ENCODE assay signal across 11 mouse cellular contexts in the genomic region with DNA sequence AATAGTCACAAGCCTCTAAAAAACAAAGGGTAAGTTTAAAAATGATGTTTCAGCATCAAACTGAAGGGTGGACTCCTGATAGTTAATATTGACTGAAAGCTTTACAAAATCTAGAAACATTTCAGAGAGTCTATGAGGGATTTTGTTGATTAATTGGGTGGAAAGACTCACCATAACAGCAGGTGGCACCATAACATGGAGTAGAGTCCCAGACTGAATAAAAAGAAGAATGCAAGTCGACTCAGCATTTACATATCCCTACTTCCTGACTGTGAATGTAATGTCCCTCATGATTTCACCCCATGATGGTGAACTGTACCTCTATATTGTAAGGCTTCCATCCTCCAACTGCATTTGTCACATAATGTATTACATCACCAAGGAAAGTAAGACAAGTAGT. TPM values are rescaled to one million over a fixed set of nuclear protein-coding genes. Genes with fewer than 3 reads are reported as not detected.
DNase-seq lines count a peak whose midpoint lies in the region; ATAC-seq and TF ChIP-seq lines count a peak whose summit lies in the region.
"Had no signal": no experiment of that assay in that cellular context is flagged by ENCODE, and none has a peak within 500 bp of the region (broad histone marks: within the 10 kb centered on the region; RNA-seq: fewer than 3 reads in every experiment).

No protein-coding gene starts in this region.

- no peaks in the 10 kb centered on the region for H3K9me3 ChIP-seq in embryonic facial prominence, embryonic 14.5 days (ENCODE audit: control insufficient read depth, low read length)
- H3K9me3 ChIP-seq in embryonic facial prominence, embryonic 10.5 days: no peaks in the 10 kb centered on the region
- H3K9me3 ChIP-seq in liver, postnatal 0 days (ENCODE audit: low read length): no peaks in the 10 kb centered on the region
- H3K9me3 ChIP-seq in liver, embryonic 11.5 days (ENCODE audit: control insufficient read depth, low read length): no peaks in the 10 kb centered on the region
- H3K9me3 ChIP-seq: lung, embryonic 15.5 days had no signal

- H3K4me2 ChIP-seq in embryonic facial prominence, embryonic 14.5 days (ENCODE audit: low read depth, low read length): no peak overlapping the region
- H3K4me2 ChIP-seq in liver, postnatal 0 days (ENCODE audit: low read depth, low read length): no peak overlapping the region
- no peak overlapping the region for H3K4me2 ChIP-seq in liver, embryonic 11.5 days
- H3K4me2 ChIP-seq: lung, embryonic 15.5 days had no signal

- H3K4me1 ChIP-seq in embryonic facial prominence, embryonic 14.5 days (ENCODE audit: control insufficient read depth, insufficient read depth, low read length): no peaks in the 10 kb centered on the region
- H3K4me1 ChIP-seq in embryonic facial prominence, embryonic 10.5 days: no peaks in the 10 kb centered on the region
- H3K4me1 ChIP-seq in liver, postnatal 0 days (ENCODE audit: insufficient read depth): no peaks in the 10 kb centered on the region
- no peaks in the 10 kb centered on the region for H3K4me1 ChIP-seq in liver, embryonic 11.5 days (replicated peaks; ENCODE audit: control insufficient read depth, insufficient read depth, low read length)
- H3K4me1 ChIP-seq: lung, embryonic 15.5 days had no signal

- 39% methylated on average over 1 of the region's 1 CpGs for WGBS in embryonic facial prominence, embryonic 14.5 days
- WGBS in embryonic facial prominence, embryonic 10.5 days: 82% methylated on average over 1 of the region's 1 CpGs
- 46% methylated on average over 1 of the region's 1 CpGs for WGBS in liver, postnatal 0 days (ENCODE audit: insufficient replicate concordance)
- WGBS in liver, embryonic 11.5 days: 72% methylated on average over 1 of the region's 1 CpGs

- peak; percentile 3 for DNase-seq in embryonic facial prominence, embryonic 14.5 days (ENCODE audit: low spot score)
- DNase-seq in embryonic facial prominence, embryonic 10.5 days (ENCODE audit: low spot score): no peak
- DNase-seq in liver, postnatal 0 days: no peak
- DNase-seq in liver, embryonic 11.5 days (ENCODE audit: low spot score): no peak
- DNase-seq in CD4-positive, CD25-positive, alpha-beta regulatory T cell, adult 2 months (ENCODE audit: low read depth, low spot score): peak; percentile 33
- no peak for DNase-seq in urinary bladder, postnatal 25 days (ENCODE audit: low spot score)
- DNase-seq: cerebellum, postnatal 36 days; gastrocnemius, postnatal 25 days had no signal

- no peak for ATAC-seq in embryonic facial prominence, embryonic 14.5 days (ENCODE audit: low read depth)
- ATAC-seq in liver, postnatal 0 days: no peak
- no peak for ATAC-seq in liver, embryonic 11.5 days (replicated peaks; ENCODE audit: low FRiP score)
- peak; percentile 70 for ATAC-seq in megakaryocyte progenitor cell, adult 5-6 weeks (replicated peaks; ENCODE audit: poor library complexity)
- ATAC-seq in erythroblast, adult 5-6 weeks (replicated peaks; ENCODE audit: low FRiP score, poor library complexity, severe bottlenecking): no peak

- peak; percentile 46 for TF ChIP-seq CTCF in liver, postnatal 0 days (IDR thresholded peaks at IDR 0.05; ENCODE audit: low read depth)

- no peak overlapping the region for H3K27ac ChIP-seq in embryonic facial prominence, embryonic 14.5 days (replicated peaks; ENCODE audit: low read depth, low read length)
- no peak overlapping the region for H3K27ac ChIP-seq in embryonic facial prominence, embryonic 10.5 days (replicated peaks)
- no peak overlapping the region for H3K27ac ChIP-seq in liver, postnatal 0 days (ENCODE audit: low read depth)
- no peak overlapping the region for H3K27ac ChIP-seq in liver, embryonic 11.5 days (ENCODE audit: low read depth, low read length)
- H3K27ac ChIP-seq: lung, embryonic 15.5 days had no signal

- no peak overlapping the region for H3K9ac ChIP-seq in embryonic facial prominence, embryonic 14.5 days (ENCODE audit: low read depth, low read length)
- H3K9ac ChIP-seq in liver, postnatal 0 days (replicated peaks): no peak overlapping the region
- H3K9ac ChIP-seq in liver, embryonic 11.5 days (ENCODE audit: low read depth, low read length): no peak overlapping the region
- H3K9ac ChIP-seq: lung, embryonic 15.5 days had no signal

- H3K4me3 ChIP-seq in embryonic facial prominence, embryonic 14.5 days (ENCODE audit: low read depth, low read length): no peak overlapping the region
- H3K4me3 ChIP-seq in embryonic facial prominence, embryonic 10.5 days: no peak overlapping the region
- no peak overlapping the region for H3K4me3 ChIP-seq in liver, postnatal 0 days (ENCODE audit: low read depth, low read length)
- no peak overlapping the region for H3K4me3 ChIP-seq in liver, embryonic 11.5 days (ENCODE audit: low read depth, low read length)
- H3K4me3 ChIP-seq: lung, embryonic 15.5 days had no signal

- H3K27me3 ChIP-seq in embryonic facial prominence, embryonic 14.5 days (replicated peaks; ENCODE audit: control insufficient read depth, insufficient read depth, low read length): no peaks in the 10 kb centered on the region
- H3K27me3 ChIP-seq in embryonic facial prominence, embryonic 10.5 days (replicated peaks; ENCODE audit: low read depth, poor library complexity, severe bottlenecking): no peaks in the 10 kb centered on the region
- no peaks in the 10 kb centered on the region for H3K27me3 ChIP-seq in liver, postnatal 0 days (ENCODE audit: insufficient read depth, low read length)
- no peaks in the 10 kb centered on the region for H3K27me3 ChIP-seq in liver, embryonic 11.5 days (replicated peaks; ENCODE audit: control insufficient read depth, insufficient read depth, low read length)
- H3K27me3 ChIP-seq: lung, embryonic 15.5 days had no signal

- TF ChIP-seq EP300 in liver, postnatal 0 days (IDR thresholded peaks at IDR 0.05; ENCODE audit: low read depth): no peak

- peaks cover 57% of the 10 kb centered on the region for H3K36me3 ChIP-seq in embryonic facial prominence, embryonic 14.5 days (ENCODE audit: control insufficient read depth, insufficient read depth, low read length)
- peaks cover 82% of the 10 kb centered on the region for H3K36me3 ChIP-seq in embryonic facial prominence, embryonic 10.5 days (replicated peaks)
- H3K36me3 ChIP-seq in liver, postnatal 0 days (replicated peaks; ENCODE audit: insufficient read depth, low read length): peaks cover 35% of the 10 kb centered on the region
- peaks cover 9% of the 10 kb centered on the region for H3K36me3 ChIP-seq in liver, embryonic 11.5 days (ENCODE audit: control insufficient read depth, insufficient read depth, low read length)

RNA-seq across cellular contexts. Expression of a gene that starts 27.2 kb away (rescaled TPM):
- 15.2 and 15.6 TPM in 2 replicates for polyA plus RNA-seq in embryonic facial prominence, embryonic 14.5 days (2014; fragmentation: Nextera tagmentation; extraction: Ambion mirVana)
- 18.9 and 20.1 TPM in 2 replicates for polyA plus RNA-seq in embryonic facial prominence, embryonic 10.5 days (2016; fragmentation: Nextera tagmentation; extraction: Ambion mirVana)
- polyA plus RNA-seq in liver, postnatal 0 days (2015; fragmentation: Nextera tagmentation; extraction: Ambion mirVana): 2.7 and 3.0 TPM in 2 replicates
- polyA plus RNA-seq in liver, embryonic 11.5 days (2014; fragmentation: Nextera tagmentation; extraction: Ambion mirVana): 7.2 and 8.8 TPM in 2 replicates
- 28.8 and 29.9 TPM in 2 replicates for total RNA-seq in megakaryocyte progenitor cell, adult 5-6 weeks (2015)
- 23.1 and 37.1 TPM in 2 replicates for total RNA-seq in megakaryocyte progenitor cell, adult 5-6 weeks (2017)
- 40.1 and 52.1 TPM in 2 replicates for total RNA-seq in erythroblast, adult 5-6 weeks (2015; ENCODE audit: low replicate concordance)
- total RNA-seq in erythroblast, adult 5-6 weeks (2017; ENCODE audit: low replicate concordance): 52.0 and 64.7 TPM in 2 replicates

RNA-seq across cellular contexts. Expression of a gene that starts 36.4 kb away (rescaled TPM):
- 41.2 and 47.0 TPM in 2 replicates for polyA plus RNA-seq in embryonic facial prominence, embryonic 14.5 days (2014; fragmentation: Nextera tagmentation; extraction: Ambion mirVana)
- 51.3 and 51.6 TPM in 2 replicates for polyA plus RNA-seq in embryonic facial prominence, embryonic 10.5 days (2016; fragmentation: Nextera tagmentation; extraction: Ambion mirVana)
- polyA plus RNA-seq in liver, postnatal 0 days (2015; fragmentation: Nextera tagmentation; extraction: Ambion mirVana): 12.7 and 13.7 TPM in 2 replicates
- polyA plus RNA-seq in liver, embryonic 11.5 days (2014; fragmentation: Nextera tagmentation; extraction: Ambion mirVana): 26.0 and 30.3 TPM in 2 replicates
- 27.3 TPM in 2 replicates for total RNA-seq in megakaryocyte progenitor cell, adult 5-6 weeks (2015)
- total RNA-seq in megakaryocyte progenitor cell, adult 5-6 weeks (2017): 56.1 and 98.5 TPM in 2 replicates
- 9.0 and 19.4 TPM in 2 replicates for total RNA-seq in erythroblast, adult 5-6 weeks (2015; ENCODE audit: low replicate concordance)
- 19.6 and 24.3 TPM in 2 replicates for total RNA-seq in erythroblast, adult 5-6 weeks (2017; ENCODE audit: low replicate concordance)

RNA-seq across cellular contexts. Expression of a gene that starts 47.4 kb away (rescaled TPM):
- polyA plus RNA-seq in embryonic facial prominence, embryonic 14.5 days (2014; fragmentation: Nextera tagmentation; extraction: Ambion mirVana): 6.2 and 6.6 TPM in 2 replicates
- polyA plus RNA-seq in embryonic facial prominence, embryonic 10.5 days (2016; fragmentation: Nextera tagmentation; extraction: Ambion mirVana): 10.3 and 12.1 TPM in 2 replicates
- polyA plus RNA-seq in liver, postnatal 0 days (2015; fragmentation: Nextera tagmentation; extraction: Ambion mirVana): 0.83 and 1.4 TPM in 2 replicates
- 7.6 and 7.7 TPM in 2 replicates for polyA plus RNA-seq in liver, embryonic 11.5 days (2014; fragmentation: Nextera tagmentation; extraction: Ambion mirVana)
- 7.3 and 8.3 TPM in 2 replicates for total RNA-seq in megakaryocyte progenitor cell, adult 5-6 weeks (2015)
- total RNA-seq in megakaryocyte progenitor cell, adult 5-6 weeks (2017): 8.2 and 11.8 TPM in 2 replicates
- 1.2 and 3.1 TPM in 2 replicates for total RNA-seq in erythroblast, adult 5-6 weeks (2015; ENCODE audit: low replicate concordance)
- 3.5 and 5.9 TPM in 2 replicates for total RNA-seq in erythroblast, adult 5-6 weeks (2017; ENCODE audit: low replicate concordance)

RNA-seq across cellular contexts. Expression of a gene that starts 47.4 kb away (rescaled TPM):
- polyA plus RNA-seq in embryonic facial prominence, embryonic 14.5 days (2014; fragmentation: Nextera tagmentation; extraction: Ambion mirVana): 4.1 and 4.8 TPM in 2 replicates
- 5.5 and 6.2 TPM in 2 replicates for polyA plus RNA-seq in embryonic facial prominence, embryonic 10.5 days (2016; fragmentation: Nextera tagmentation; extraction: Ambion mirVana)
- 1.3 and 1.4 TPM in 2 replicates for polyA plus RNA-seq in liver, postnatal 0 days (2015; fragmentation: Nextera tagmentation; extraction: Ambion mirVana)
- 4.0 and 4.4 TPM in 2 replicates for polyA plus RNA-seq in liver, embryonic 11.5 days (2014; fragmentation: Nextera tagmentation; extraction: Ambion mirVana)
- 16.2 and 17.4 TPM in 2 replicates for total RNA-seq in megakaryocyte progenitor cell, adult 5-6 weeks (2015)
- total RNA-seq in megakaryocyte progenitor cell, adult 5-6 weeks (2017): 20.3 and 22.3 TPM in 2 replicates
- total RNA-seq in erythroblast, adult 5-6 weeks (2015; ENCODE audit: low replicate concordance): 3.3 and 7.5 TPM in 2 replicates
- total RNA-seq in erythroblast, adult 5-6 weeks (2017; ENCODE audit: low replicate concordance): 8.5 and 10.0 TPM in 2 replicates

RNA-seq across cellular contexts. Expression of a gene that starts 47.5 kb away (rescaled TPM):
- 40.7 and 46.5 TPM in 2 replicates for polyA plus RNA-seq in embryonic facial prominence, embryonic 14.5 days (2014; fragmentation: Nextera tagmentation; extraction: Ambion mirVana)
- 45.4 and 47.8 TPM in 2 replicates for polyA plus RNA-seq in embryonic facial prominence, embryonic 10.5 days (2016; fragmentation: Nextera tagmentation; extraction: Ambion mirVana)
- polyA plus RNA-seq in liver, postnatal 0 days (2015; fragmentation: Nextera tagmentation; extraction: Ambion mirVana): 5.6 and 6.2 TPM in 2 replicates
- polyA plus RNA-seq in liver, embryonic 11.5 days (2014; fragmentation: Nextera tagmentation; extraction: Ambion mirVana): 20.3 and 20.4 TPM in 2 replicates
- 20.0 and 31.9 TPM in 2 replicates for total RNA-seq in megakaryocyte progenitor cell, adult 5-6 weeks (2015)
- total RNA-seq in megakaryocyte progenitor cell, adult 5-6 weeks (2017): 30.4 and 39.1 TPM in 2 replicates
- total RNA-seq in erythroblast, adult 5-6 weeks (2015; ENCODE audit: low replicate concordance): 8.3 and 19.9 TPM in 2 replicates
- 6.2 and 12.5 TPM in 2 replicates for total RNA-seq in erythroblast, adult 5-6 weeks (2017; ENCODE audit: low replicate concordance)

Comparison
In these comparisons a context has a peak if more than half of its experiments do, and no peak if none do; other contexts are left out.
1. DNase-seq: peak in embryonic facial prominence, embryonic 14.5 days (single experiment) and CD4-positive, CD25-positive, alpha-beta regulatory T cell, adult 2 months (single experiment); none in embryonic facial prominence, embryonic 10.5 days (single experiment), liver, postnatal 0 days (single experiment), liver, embryonic 11.5 days (single experiment) and urinary bladder, postnatal 25 days (single experiment).